Mouse (Mus musculus) cerebellum, adult 2 months (tissue): ENCODE results near the gene Brf1. TPM values are rescaled to one million over a fixed set of nuclear protein-coding genes. Genes with fewer than 3 reads are reported as not detected.

ENCODE experiments used
- DNase-seq, 2 experiments: peaks; one replicate each; pipeline ENCODE4 v3.0.0; 2021
- H3K27ac ChIP-seq: fragments of 200-500 bp; 2 replicates; pipeline ENCODE4 v1.5.1; 2012; ENCODE audit warnings: low read length, control low read depth, inconsistent platforms; ENCODE audit not compliant: insufficient read depth
- H3K27me3 ChIP-seq: fragments of 200-500 bp; 2 replicates; pipeline ENCODE4 v1.6.1; 2012; ENCODE audit warnings: inconsistent platforms, mild to moderate bottlenecking, low read length, moderate library complexity; ENCODE audit not compliant: control insufficient read depth, insufficient read depth
- H3K4me1 ChIP-seq: fragments of 200-500 bp; 2 replicates; pipeline ENCODE4 v1.6.1; 2011; ENCODE audit warnings: low read length; ENCODE audit not compliant: control insufficient read depth, insufficient read depth
- H3K4me3 ChIP-seq: fragments of 200-500 bp; replicated peaks from 2 replicates; pipeline ENCODE3; 2011; ENCODE audit warnings: mild to moderate bottlenecking, low read depth, low read length, control low read depth; ENCODE audit not compliant: insufficient read depth
- CTCF ChIP-seq: fragments of 200-500 bp; IDR thresholded peaks from 2 replicates; pipeline ENCODE4 v1.5.1; 2011; ENCODE audit warnings: low read depth, mild to moderate bottlenecking, control low read depth, low read length, moderate library complexity, borderline replicate concordance; ENCODE audit not compliant: insufficient read depth
- POLR2A ChIP-seq: fragments of 200-500 bp; IDR thresholded peaks from 2 replicates; pipeline ENCODE4 v1.6.1; 2011; ENCODE audit warnings: low read length, control low read depth, borderline replicate concordance; ENCODE audit not compliant: insufficient read depth
- WGBS: fragments of 180-500 bp; shearing (Covaris S2); methylation state at CpG from one replicate; pipeline ENCODE4 v1.1.7; 2018; 5-methylcytosine and 5-hydroxymethylcytosine counted together
- polyA plus RNA-seq: library from polyadenylated mRNA; depleted of rRNA; stranded (reverse); fragments of >200 nt; gene quantifications from 2 replicates; pipeline ENCODE4 v1.2.3, GENCODE M21; 2012

Brf1 gene
- polyA plus RNA-seq, 1 experiment: 52.4 TPM

GRCm38 (mm10) chr12:112950761-112951129 lies 49.8 kb downstream of the Brf1 start:
- peak overlapping the region; percentile 34 for H3K27ac ChIP-seq
- H3K27me3 ChIP-seq: no peaks in the 10 kb centered on the region
- H3K4me1 ChIP-seq: peaks cover 26% of the 10 kb centered on the region
- DNase-seq: no peak
- peak overlapping the region; percentile 67 for H3K4me3 ChIP-seq
- TF ChIP-seq POLR2A: no peak
- WGBS: 6% methylated on average over 6 of the region's 6 CpGs

DNA sequence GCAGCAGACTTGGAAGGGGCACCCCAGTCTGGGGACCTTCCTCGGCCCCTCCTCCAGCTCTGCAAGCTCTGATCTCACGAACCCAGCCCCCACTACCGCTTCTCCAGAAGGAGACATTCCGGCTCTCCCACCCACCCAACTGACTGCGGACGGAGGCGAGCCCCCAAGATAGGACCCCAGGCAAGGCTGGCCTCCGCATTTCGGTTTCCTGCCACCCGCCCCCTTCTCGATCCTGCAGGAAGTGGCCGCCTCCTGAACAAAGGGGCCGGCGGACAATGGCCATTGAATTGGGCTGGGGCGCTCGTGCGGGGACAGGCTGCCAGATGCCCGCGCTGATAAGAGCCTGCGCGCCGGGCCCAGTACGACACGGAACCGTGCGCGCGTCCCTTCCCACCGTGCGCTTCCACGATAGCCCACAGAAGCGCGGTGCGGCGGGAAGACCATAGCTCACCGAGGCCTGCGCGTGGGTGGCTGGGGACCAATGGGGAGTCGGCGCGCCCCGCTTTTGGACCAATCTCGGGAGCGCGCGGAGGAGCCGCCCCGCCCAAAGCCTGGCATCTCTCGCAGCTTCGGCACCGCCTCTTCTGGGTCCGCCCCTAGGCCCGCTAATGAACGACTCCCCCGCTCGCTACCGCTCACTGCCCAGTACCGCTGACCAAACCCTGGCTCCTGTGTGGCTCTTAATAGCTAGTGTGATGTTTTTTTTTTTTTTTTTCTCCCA lies 50.3 kb downstream of the Brf1 start:
- peak overlapping the region; percentile 67 for H3K4me3 ChIP-seq
- no peaks in the 10 kb centered on the region for H3K27me3 ChIP-seq
- peak overlapping the region; percentile 34; the same call in 1 of the 2 replicates for H3K27ac ChIP-seq
- peak; percentile 94 to 95 for DNase-seq
- TF ChIP-seq CTCF: no peak
- peak; percentile 66 for TF ChIP-seq POLR2A
- peaks cover 26% of the 10 kb centered on the region for H3K4me1 ChIP-seq
- WGBS: under 1% methylated on average over 58 of the region's 58 CpGs

- H3K27ac ChIP-seq: no peak overlapping the region
- H3K4me1 ChIP-seq: peaks cover 13% of the 10 kb centered on the region; the same call in 1 of the 2 replicates
- peak; percentile 54 to 61 for DNase-seq
- H3K4me3 ChIP-seq: no peak overlapping the region
- no peaks in the 10 kb centered on the region for H3K27me3 ChIP-seq
- TF ChIP-seq CTCF (peak; percentile 68), POLR2A (no peak)
- WGBS: 29% methylated on average over 4 of the region's 4 CpGs
Observed at GRCm38 (mm10) chr12:112947307-112947706, 53.2 kb downstream of the Brf1 start.

DNA sequence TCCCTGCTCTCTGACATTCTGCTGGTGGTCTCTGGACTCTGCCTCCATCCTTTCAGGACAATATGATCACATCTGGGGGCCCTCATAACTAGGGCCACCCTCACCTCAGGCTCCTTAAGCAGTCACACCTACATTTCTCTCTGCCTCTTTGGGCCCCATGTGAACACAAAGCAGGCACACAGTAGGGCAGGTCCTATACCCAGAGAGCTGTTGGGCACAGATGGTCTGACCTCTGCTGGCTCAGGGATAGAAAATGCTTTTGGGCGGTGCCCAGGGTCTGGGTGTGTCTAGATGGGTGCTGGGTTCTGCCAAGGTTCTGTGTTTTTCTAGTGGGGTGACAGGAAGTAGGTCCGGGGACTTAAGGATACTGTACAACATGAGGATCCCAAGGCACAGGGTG lies 56.8 kb downstream of the Brf1 start:
- Histone ChIP-seq H3K4me3 (no peak overlapping the region), H3K27me3 (no peaks in the 10 kb centered on the region), H3K4me1 (peaks cover 23% of the 10 kb centered on the region), H3K27ac (no peak overlapping the region)
- DNase-seq: no peak
- 87% methylated on average over 2 of the region's 2 CpGs for WGBS
- TF ChIP-seq POLR2A (no peak), CTCF (no peak)

GRCm38 (mm10) chr12:112941776-112942713 lies 58.5 kb downstream of the Brf1 start, which contains the start of gene Nudt14:
TSS of gene Nudt14 (minus strand) at chr12:112942124.
- peak; percentile 39; the same call in 1 of the 2 replicates for TF ChIP-seq POLR2A
- no peak for TF ChIP-seq CTCF
- peak; percentile 73 to 79 for DNase-seq
- no peaks in the 10 kb centered on the region for H3K27me3 ChIP-seq
- H3K4me1 ChIP-seq: peaks cover 33% of the 10 kb centered on the region
- H3K4me3 ChIP-seq: peak within 1 kb of the TSS; percentile 70
- H3K27ac ChIP-seq: no peak within 1 kb of the TSS
- WGBS: 3% methylated on average over 57 of the region's 58 CpGs

DNA sequence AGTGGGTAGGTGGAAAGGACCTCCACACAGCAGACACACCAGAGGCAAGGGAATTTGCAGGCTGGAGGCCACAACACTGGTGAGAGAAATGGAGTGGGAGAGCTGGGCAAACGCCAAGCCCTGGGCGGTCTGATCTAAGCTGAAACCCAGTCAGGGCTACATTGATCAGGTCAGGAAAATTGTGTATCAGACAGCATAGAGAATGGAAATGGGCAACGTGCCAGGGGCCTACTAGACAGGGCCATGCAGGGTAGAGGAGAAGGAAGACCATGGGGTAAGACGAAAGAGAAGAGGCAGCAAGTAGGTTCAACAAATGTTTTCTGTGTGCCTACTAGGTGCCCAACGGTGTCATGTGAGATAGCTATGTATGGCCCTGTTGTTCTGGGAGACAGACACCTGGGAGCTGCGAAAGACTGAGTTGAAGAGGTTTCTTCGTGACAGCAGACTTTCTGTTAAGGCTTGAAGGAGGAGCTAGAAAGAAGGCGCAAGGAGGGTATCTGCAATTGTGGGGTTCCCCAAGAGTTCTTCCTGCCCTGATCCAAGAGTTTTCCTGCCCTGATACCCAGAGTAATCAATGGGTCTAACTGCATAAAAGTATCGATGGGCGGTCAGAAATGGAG lies 59.2 kb downstream of the Brf1 start:
- Histone ChIP-seq H3K27ac (no peak overlapping the region), H3K4me1 (peaks cover 33% of the 10 kb centered on the region), H3K4me3 (peak overlapping the region; percentile 70), H3K27me3 (no peaks in the 10 kb centered on the region)
- WGBS: 63% methylated on average over 10 of the region's 10 CpGs
- TF ChIP-seq POLR2A: no peak
- no peak for TF ChIP-seq CTCF
- DNase-seq: peak in 1 of 2 experiments; percentile 48

GRCm38 (mm10) chr12:112940710-112941109 lies 59.8 kb downstream of the Brf1 start:
- no peaks in the 10 kb centered on the region for H3K27me3 ChIP-seq
- DNase-seq: no peak
- no peak overlapping the region for H3K27ac ChIP-seq
- WGBS: 73% methylated on average over 9 of the region's 9 CpGs
- H3K4me3 ChIP-seq: no peak overlapping the region
- peaks cover 33% of the 10 kb centered on the region for H3K4me1 ChIP-seq
- TF ChIP-seq CTCF (no peak), POLR2A (no peak)
